Mouse (Mus musculus): ENCODE measurements at regions not wholly inside any gene's neighbourhood (a gene's known extent, or its start where the extent isn't known, plus 50 kb on each side); places are given as distances from the start of the nearest gene placed in this dataset.

DNA sequence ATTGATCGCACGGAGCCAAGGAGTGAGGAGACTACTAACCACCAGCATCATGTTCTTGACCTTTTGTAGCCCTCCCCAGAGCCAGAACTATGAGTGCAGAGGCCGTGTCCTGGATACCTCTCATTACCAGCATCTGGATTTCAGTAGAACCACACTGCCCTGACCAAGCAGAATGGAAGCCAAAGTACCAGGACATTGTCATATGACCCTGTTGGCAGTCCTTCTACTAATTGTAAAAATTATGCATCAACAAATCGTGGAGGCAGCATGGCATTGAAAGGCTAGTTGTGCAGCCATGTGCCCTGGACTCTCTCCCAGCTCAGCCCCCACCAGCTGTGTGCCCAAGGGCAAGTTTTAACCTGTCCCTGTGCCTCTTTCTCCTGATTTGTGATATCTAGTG lies 135.6 kb upstream of the Dock1 start:
- peak; percentile 22 for DNase-seq (ENCODE audit: low spot score)

GRCm38 (mm10) chr7:134541699-134542098 lies 128.8 kb upstream of the Dock1 start:
- no peak for DNase-seq (ENCODE audit: low spot score)

DNA sequence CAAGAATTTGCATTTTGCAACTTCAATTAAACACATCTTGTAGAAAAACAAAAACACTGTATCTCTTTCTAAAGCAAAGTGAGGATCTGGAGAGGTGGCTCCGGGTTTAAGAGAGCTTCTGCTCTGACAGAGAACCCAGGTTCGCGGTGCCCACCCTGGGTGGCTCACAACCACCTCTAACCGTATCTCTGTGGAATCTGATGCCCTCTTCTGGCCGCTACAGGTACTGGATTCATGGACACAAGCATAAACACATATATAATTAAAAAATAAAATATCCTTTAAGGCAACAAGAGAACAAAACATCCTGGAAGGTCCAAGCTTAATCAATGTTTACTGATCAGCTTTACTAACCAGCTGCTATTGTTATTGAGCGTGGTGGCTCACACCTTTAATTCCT lies 124.3 kb upstream of the Dock1 start:
- DNase-seq (ENCODE audit: low spot score): no peak

DNA sequence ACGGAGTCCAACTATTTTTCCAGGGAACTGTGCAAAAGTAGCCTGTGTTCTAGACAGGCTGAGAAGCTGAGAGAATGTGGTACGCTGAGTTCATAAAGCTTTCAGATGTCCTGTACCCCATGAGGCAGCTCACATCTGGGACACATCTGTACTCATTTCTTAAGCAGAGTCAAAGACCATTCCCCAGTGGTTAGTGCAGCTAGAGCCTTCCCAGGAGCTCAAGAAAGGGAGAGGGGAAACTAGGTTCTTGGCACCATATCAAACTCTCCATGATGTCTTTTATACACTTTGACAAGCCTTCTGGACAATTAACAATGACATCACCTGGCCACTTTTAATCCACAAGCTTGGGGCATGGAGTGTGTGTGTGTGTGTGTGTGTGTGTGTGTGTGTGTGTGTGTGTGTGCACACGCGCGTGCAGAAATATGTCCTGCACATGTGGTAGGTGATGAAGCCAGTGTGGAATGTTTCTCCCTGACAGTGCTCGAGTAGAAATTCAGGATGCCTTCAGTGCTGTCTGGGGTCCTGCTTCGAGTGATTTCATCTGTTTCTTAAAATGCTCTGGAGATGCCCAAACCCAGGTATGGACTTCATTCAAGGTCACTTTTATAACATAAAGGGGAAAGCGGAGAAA lies 121.1 kb upstream of the Dock1 start:
- no peak for DNase-seq (ENCODE audit: low spot score)

GRCm38 (mm10) chr7:134550221-134550809 lies 120.1 kb upstream of the Dock1 start:
- DNase-seq (ENCODE audit: low spot score): peak; percentile 48

DNA sequence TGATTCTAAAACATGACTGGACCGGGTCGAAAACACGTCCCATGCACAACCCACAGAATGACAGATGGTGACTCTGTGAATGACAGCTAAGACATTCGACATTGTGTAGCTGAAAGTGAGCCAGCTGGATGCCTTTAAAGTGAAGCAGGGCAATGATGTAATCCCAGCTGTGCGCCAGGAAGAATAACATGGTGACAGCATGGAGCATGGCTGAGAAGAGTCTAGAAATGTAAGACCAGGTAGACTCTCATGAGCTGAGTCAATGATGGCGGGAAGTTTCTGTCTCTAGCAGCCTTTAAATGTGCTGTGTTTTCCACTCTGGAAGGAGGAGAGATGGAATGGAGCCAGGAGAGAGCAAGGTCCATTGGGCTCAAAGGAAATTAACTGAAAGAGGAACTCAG lies 118.4 kb upstream of the Dock1 start:
- DNase-seq (ENCODE audit: low spot score): peak; percentile 63

DNA sequence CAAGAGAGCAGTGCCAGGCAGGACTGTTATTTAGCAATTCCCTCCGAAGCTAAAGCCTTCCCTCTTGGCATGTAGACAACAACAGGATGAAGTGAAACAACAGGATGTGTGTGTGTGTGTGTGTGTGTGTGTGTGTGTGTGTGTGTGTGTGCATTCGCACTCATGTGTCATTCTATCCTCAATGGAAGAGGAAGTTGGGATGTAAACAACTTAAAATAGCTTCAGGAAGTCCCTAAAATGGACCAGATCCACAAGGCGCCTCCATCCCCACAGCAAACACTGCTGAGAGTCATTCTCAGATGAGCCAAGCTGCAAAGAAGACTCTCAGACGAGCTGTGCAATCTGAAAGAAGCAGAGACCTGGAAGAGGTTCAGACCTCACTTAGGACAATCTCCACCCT lies 114.4 kb upstream of the Dock1 start:
- peak; percentile 26 for DNase-seq (ENCODE audit: low spot score)

DNA sequence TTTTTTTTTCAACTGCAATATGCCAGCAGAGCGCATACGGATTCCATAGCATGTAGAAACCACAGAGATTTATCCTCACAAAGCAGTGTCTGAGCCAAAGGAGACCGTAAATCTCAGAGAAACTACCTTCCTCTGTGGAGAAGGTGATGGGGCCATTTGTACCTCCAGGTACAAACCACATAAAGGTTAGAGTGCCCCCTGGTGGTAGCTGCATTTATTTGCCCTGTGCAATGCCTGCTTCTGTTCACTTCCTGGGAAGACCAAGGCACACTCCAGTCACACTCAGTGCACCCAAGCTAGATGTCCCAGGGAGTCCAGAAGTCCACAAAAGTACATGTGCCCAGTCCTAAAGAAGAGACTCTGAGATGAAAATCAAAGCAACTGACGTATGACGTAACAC lies 104.1 kb upstream of the Dock1 start:
- peak; percentile 86 for DNase-seq (ENCODE audit: low spot score)

- no peak for DNase-seq (ENCODE audit: low spot score)
Measured at GRCm38 (mm10) chr7:134569247-134569646, 101.2 kb upstream of the Dock1 start.

DNA sequence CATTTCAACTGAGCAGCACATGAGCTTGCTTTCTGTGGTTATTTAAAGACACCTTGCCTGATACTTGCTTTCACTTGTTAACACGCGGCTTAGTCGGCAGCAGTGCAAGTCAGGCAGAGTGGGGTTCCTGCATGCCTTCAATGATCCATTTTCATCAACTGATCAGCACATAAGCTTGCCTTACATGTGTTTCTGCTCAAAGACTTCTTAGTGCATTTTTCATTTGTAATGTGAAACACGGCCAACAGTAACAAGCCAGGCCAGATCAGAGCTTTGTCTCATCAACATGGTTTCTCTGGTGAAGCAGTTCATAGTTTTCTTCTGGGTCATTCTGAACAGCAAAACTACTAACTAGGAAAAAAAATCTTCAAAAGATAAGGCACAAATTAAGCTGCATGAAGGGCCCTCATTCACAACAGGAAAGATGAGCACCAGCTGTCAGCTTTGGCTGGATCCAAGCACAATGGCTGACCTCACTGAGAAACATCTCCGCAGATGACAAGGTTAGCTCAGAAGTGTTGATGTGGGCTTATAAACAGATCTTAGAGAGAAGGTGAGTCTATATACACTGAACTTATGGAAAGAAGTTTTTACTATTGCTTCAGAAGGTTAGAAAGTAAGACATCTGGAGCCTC lies 100.2 kb upstream of the Dock1 start:
- no peak for DNase-seq (ENCODE audit: low spot score)

GRCm38 (mm10) chr7:134581746-134582145 lies 88.7 kb upstream of the Dock1 start:
- no peak for DNase-seq (ENCODE audit: low spot score)

DNA sequence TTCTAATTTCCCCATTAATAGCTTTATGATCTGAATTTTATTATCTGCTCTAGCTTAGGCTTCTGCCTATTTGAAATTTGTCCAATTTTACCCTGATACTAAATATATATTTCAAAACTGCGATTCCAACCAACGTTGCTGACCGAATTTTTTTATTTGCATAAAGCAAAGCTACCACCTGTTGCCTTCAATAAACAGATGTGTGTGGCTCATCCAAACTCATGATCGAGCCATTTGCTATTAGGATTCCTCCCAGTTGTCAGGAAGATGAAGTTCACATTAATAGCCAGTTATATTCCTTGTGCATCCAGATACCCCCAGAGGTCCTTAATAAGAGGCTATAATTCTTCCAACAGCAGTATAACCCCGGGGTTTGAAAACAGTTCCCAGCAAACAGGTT lies 85.0 kb upstream of the Dock1 start:
- DNase-seq (ENCODE audit: low spot score): no peak

DNA sequence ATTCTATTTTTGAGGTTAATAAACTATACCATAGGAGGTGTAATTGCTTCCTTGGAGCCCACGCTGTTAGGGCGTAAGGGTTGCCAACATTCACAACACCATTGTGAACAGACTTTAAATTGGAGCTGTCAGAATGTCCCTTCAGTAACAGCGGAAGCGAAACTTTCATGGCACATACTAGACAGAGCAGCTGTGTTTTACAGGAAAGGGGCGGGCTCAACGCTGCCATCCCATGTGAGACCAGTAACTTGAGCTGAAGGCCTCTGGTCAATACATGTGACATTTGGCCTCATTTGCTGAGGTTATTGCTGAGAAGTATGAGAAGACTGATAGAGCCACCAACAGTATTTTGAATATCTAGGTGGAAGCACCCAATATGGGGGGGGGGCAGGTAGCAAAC lies 83.5 kb upstream of the Dock1 start:
- DNase-seq (ENCODE audit: low spot score): peak; percentile 7

GRCm38 (mm10) chr7:134607886-134608285 lies 62.6 kb upstream of the Dock1 start:
- no peak for DNase-seq (ENCODE audit: low spot score)

GRCm38 (mm10) chr7:134610159-134610558 lies 60.3 kb upstream of the Dock1 start:
- DNase-seq (ENCODE audit: low spot score): no peak

DNA sequence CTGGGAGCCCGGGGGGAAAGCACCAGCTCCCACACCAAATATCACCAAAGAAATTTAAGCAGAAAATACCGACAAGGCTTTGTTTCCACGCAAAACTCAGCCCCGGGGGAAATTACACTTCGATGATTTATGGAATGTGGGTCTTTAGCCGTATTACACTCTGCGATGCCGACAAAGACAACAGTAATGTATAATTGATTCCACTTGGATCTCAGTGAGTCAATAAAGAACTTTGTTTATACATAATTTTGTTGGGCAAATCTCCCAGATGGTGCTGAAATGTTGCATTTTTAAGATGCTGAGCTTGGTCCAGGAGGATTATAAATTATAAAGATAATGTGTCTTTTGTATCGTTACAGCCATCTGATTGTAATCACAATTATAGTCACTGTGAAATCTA lies 59.1 kb upstream of the Dock1 start:
- DNase-seq (ENCODE audit: low spot score): no peak

- peak; percentile 37 for DNase-seq (ENCODE audit: low spot score)
Measured at GRCm38 (mm10) chr7:134612175-134612633, 58.2 kb upstream of the Dock1 start.

GRCm38 (mm10) chr7:134619220-134619975 lies 51.1 kb upstream of the Dock1 start:
- DNase-seq (ENCODE audit: low spot score): no peak

GRCm38 (mm10) chr7:134620006-134620405 lies 50.4 kb upstream of the Dock1 start:
- DNase-seq (ENCODE audit: low spot score): no peak
